31 mouse cellular contexts compared by ENCODE assay signal in genomic region chr7:92461256-92461655, GRCm38 (mm10).
DNase-seq lines count a peak whose midpoint lies in the region; ATAC-seq lines count a peak whose summit lies in the region.
"Had no signal": no experiment of that assay in that cellular context is flagged by ENCODE, and none has a peak within 500 bp of the region (broad histone marks: within the 10 kb centered on the region; RNA-seq: fewer than 3 reads in every experiment).

No protein-coding gene starts in this region.

- peak; percentile 31; the same call in 1 of the 2 replicates for ATAC-seq in forebrain, embryonic 16.5 days
- no peak for ATAC-seq in forebrain, embryonic 12.5 days (ENCODE audit: low FRiP score)
- ATAC-seq: CD4-positive, CD25-positive, alpha-beta regulatory T cell, adult 4 months; midbrain, embryonic 13.5 days had no signal

- H3K4me3 ChIP-seq in forebrain, embryonic 16.5 days (replicated peaks; ENCODE audit: low read length), result no peak overlapping the region
- no peak overlapping the region for H3K4me3 ChIP-seq in forebrain, embryonic 12.5 days (replicated peaks)
- H3K4me3 ChIP-seq: embryonic facial prominence, embryonic 12.5 days; forebrain, embryonic 10.5 days; gastrocnemius, adult 2 months; heart, adult 2 months; heart, embryonic 13.5 days; kidney, embryonic 15.5 days; limb, embryonic 13.5 days; megakaryocyte, embryonic 14.5 days; midbrain, embryonic 13.5 days had no signal

- no peaks in the 10 kb centered on the region for H3K36me3 ChIP-seq in forebrain, embryonic 16.5 days (ENCODE audit: control insufficient read depth, insufficient read depth)
- no peaks in the 10 kb centered on the region for H3K36me3 ChIP-seq in forebrain, embryonic 12.5 days (replicated peaks)
- H3K36me3 ChIP-seq: embryonic facial prominence, embryonic 12.5 days; forebrain, embryonic 10.5 days; heart, embryonic 13.5 days; kidney, embryonic 15.5 days; limb, embryonic 13.5 days; midbrain, embryonic 13.5 days had no signal

- H3K27ac ChIP-seq in forebrain, embryonic 16.5 days (ENCODE audit: low read length), result no peak overlapping the region
- H3K27ac ChIP-seq in forebrain, embryonic 12.5 days, result no peak overlapping the region
- H3K27ac ChIP-seq: embryonic facial prominence, embryonic 12.5 days; forebrain, embryonic 10.5 days; gastrocnemius, adult 2 months; heart, adult 2 months; kidney, embryonic 15.5 days; limb, embryonic 13.5 days; midbrain, embryonic 13.5 days; stomach, postnatal 0 days had no signal

- no peak overlapping the region for H3K4me2 ChIP-seq in forebrain, embryonic 16.5 days (ENCODE audit: low read length)
- H3K4me2 ChIP-seq in forebrain, embryonic 12.5 days, result no peak overlapping the region
- H3K4me2 ChIP-seq: embryonic facial prominence, embryonic 12.5 days; heart, embryonic 13.5 days; kidney, embryonic 15.5 days; limb, embryonic 13.5 days; liver, embryonic 11.5 days; midbrain, embryonic 13.5 days had no signal

- DNase-seq in cerebellum, adult 11 months, result peak; percentile 54
- peak; percentile 69 for DNase-seq in cerebellum, adult 8-10 months
- peak; percentile 37 to 66 for DNase-seq in cerebellum, postnatal 25 days
- no peak for DNase-seq in right cerebral cortex, postnatal 14 days
- DNase-seq in thymus, postnatal 25 days, result no peak
- no peak for DNase-seq in ovary, adult 18-20 months (ENCODE audit: low spot score)
- DNase-seq: adrenal gland, postnatal 25 days; embryo, embryonic 11 days; gastrocnemius, adult 2 months; gastrocnemius, postnatal 36 days; heart, adult 2 months; heart, postnatal 10 days; kidney, adult 18-20 months; kidney, postnatal 25 days; lung, postnatal 4 days; retina, postnatal 1 day; right cerebral cortex, postnatal 4 days; thymus, adult 18-20 months; thymus, postnatal 4 days had no signal

- H3K27me3 ChIP-seq in forebrain, embryonic 16.5 days (replicated peaks; ENCODE audit: control insufficient read depth, insufficient read depth, low read length), result no peaks in the 10 kb centered on the region
- H3K27me3 ChIP-seq in forebrain, embryonic 12.5 days, result no peaks in the 10 kb centered on the region
- H3K27me3 ChIP-seq: embryonic facial prominence, embryonic 12.5 days; heart, embryonic 13.5 days; kidney, embryonic 15.5 days; limb, embryonic 13.5 days; megakaryocyte, embryonic 14.5 days; midbrain, embryonic 13.5 days had no signal

- WGBS in forebrain, embryonic 16.5 days, result 43% methylated on average over 3 of the region's 3 CpGs
- WGBS in forebrain, embryonic 12.5 days, result 83% methylated on average over 3 of the region's 3 CpGs

- no peaks in the 10 kb centered on the region for H3K4me1 ChIP-seq in forebrain, embryonic 16.5 days (replicated peaks; ENCODE audit: control insufficient read depth, insufficient read depth, low read length)
- no peaks in the 10 kb centered on the region for H3K4me1 ChIP-seq in forebrain, embryonic 12.5 days
- H3K4me1 ChIP-seq: kidney, embryonic 15.5 days; midbrain, embryonic 13.5 days had no signal

- no peak overlapping the region for H3K9ac ChIP-seq in forebrain, embryonic 16.5 days (replicated peaks; ENCODE audit: low read depth, low read length)
- H3K9ac ChIP-seq in forebrain, embryonic 12.5 days, result no peak overlapping the region
- H3K9ac ChIP-seq: embryonic facial prominence, embryonic 12.5 days; heart, embryonic 13.5 days; kidney, embryonic 15.5 days; limb, embryonic 13.5 days; midbrain, embryonic 13.5 days had no signal

- no peaks in the 10 kb centered on the region for H3K9me3 ChIP-seq in forebrain, embryonic 16.5 days (ENCODE audit: control insufficient read depth, low read length)
- H3K9me3 ChIP-seq in forebrain, embryonic 12.5 days, result no peaks in the 10 kb centered on the region
- H3K9me3 ChIP-seq: embryonic facial prominence, embryonic 12.5 days; forebrain, embryonic 10.5 days; heart, embryonic 13.5 days; kidney, embryonic 15.5 days; limb, embryonic 13.5 days; megakaryocyte, embryonic 14.5 days; midbrain, embryonic 13.5 days had no signal

Comparison
In these comparisons a context has a peak if more than half of its experiments do, and no peak if none do; other contexts are left out.
1. DNase-seq: peak in cerebellum, adult 11 months (single experiment), cerebellum, adult 8-10 months (single experiment) and cerebellum, postnatal 25 days (2 of 2); none in right cerebral cortex, postnatal 14 days (single experiment), thymus, postnatal 25 days (single experiment) and ovary, adult 18-20 months (single experiment).